Mouse (Mus musculus) large intestine, adult 2 months (tissue): ENCODE results near the gene Jam3. TPM values are rescaled to one million over a fixed set of nuclear protein-coding genes. Genes with fewer than 3 reads are reported as not detected.
"Not testable (repeated sequence)": the region's sequence is repeated elsewhere in the genome, so short reads cannot be mapped to it uniquely, and the experiment has no call there.

Source experiments
- DNase-seq: peaks from one replicate; pipeline ENCODE4 v3.0.0-alpha.2; 2012; ENCODE audit warnings: low read depth, low spot score
- WGBS: fragments of 180-500 bp; shearing (Covaris S2); methylation state at CpG from one replicate; pipeline ENCODE4 v1.1.7; 2018; 5-methylcytosine and 5-hydroxymethylcytosine counted together
- polyA plus RNA-seq: library from polyadenylated mRNA; depleted of rRNA; stranded (reverse); fragments of >200 nt; gene quantifications from 2 replicates; pipeline ENCODE4 v1.2.3, GENCODE M21; 2012

Gene Jam3
- polyA plus RNA-seq, 1 experiment = 7.8 TPM

DNA sequence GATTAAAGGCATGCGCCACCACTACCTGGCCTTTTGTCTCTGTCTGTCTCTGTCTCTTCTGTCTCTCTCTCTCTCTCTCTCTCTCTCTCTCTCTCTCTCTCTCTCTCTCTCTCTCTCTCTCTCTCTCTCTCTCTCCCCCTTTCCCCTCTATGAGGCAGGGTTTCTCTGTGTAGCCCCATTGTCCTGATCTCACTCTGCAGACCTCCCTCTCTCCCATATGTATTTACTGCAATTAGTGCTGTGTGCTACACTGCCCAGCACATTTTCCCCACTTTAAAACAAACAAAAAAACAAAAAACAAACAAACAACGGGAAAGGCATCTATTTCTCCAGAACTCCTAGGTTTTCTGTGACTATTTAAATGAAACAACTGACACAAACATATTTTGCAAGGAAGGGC is 18.4 kb upstream of the Jam3 start:
- WGBS = 80% methylated on average over 2 of the region's 2 CpGs
- no peak for DNase-seq

GRCm38 (mm10) chr9:27172839-27173238 is 17.6 kb upstream of the Jam3 start:
- DNase-seq = no peak
- 76% methylated on average over 6 of the region's 6 CpGs for WGBS

- 75% methylated on average over 3 of the region's 3 CpGs for WGBS
- DNase-seq = no peak
Measured at GRCm38 (mm10) chr9:27170726-27171125, 15.5 kb upstream of the Jam3 start.

- WGBS = 79% methylated on average over 1 of the region's 1 CpGs
- no peak for DNase-seq
Measured at GRCm38 (mm10) chr9:27166981-27167380, 11.8 kb upstream of the Jam3 start.

DNA sequence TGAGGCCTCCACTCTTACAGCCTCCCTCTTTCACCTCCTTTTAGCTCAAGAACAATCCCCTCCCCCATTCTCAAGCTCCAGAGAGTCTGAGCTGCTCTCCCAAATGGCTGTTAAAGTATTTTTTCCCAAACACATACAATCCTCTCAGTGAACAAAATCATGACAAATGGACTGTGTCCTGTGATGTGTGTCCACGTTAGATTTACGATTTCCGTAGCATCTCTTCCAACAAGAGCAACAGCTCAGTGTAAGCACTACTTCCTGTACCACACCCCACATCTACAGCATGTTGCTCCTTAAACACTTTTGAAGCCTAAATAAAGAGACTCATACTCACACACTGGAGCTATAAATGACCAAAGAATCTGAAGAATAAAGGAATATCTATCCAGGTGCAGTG is 10.4 kb upstream of the Jam3 start:
- DNase-seq = no peak
- WGBS = 56% methylated on average over 3 of the region's 3 CpGs

DNA sequence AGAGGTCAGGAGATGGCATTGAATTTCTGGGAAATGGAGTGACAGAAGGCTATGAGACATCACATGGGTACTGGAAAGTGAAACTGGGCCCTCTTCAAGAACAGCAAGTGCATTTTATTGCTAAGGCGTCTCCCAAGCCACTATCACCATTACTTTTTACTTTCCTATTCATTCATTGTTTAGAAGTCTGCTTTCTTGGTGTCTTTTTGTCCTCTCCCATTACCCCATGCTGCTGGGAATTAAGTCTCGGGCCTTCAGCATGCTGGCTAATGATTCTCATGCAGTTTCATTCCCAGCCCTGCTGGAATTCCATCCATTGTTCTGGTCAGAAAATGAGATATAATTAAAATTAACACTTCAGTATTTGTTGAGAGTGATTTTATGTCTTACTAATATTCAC is 9.7 kb upstream of the Jam3 start:
- no peak for DNase-seq
- WGBS = 47% methylated on average over 2 of the region's 2 CpGs

DNA sequence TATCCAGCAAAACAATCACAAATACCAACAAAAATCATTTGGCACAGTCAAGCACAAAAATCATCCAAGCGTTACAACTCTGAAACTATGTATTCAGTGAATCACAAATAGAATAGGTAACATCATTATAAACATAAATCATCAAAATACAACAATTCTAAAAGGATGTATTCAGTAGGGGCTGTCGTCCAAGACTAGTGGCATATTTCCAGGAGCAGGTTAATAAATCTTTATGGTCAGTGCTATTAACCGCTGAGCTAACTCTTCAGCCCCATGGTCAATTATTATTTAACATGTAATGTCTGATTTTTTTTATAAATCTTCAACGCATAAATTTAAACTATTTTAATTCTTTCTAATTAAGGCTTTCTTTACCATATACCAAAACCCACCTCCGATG is 8.4 kb upstream of the Jam3 start:
- not testable (repeated sequence) for DNase-seq
- WGBS = 57% methylated on average over 5 of the region's 5 CpGs

DNA sequence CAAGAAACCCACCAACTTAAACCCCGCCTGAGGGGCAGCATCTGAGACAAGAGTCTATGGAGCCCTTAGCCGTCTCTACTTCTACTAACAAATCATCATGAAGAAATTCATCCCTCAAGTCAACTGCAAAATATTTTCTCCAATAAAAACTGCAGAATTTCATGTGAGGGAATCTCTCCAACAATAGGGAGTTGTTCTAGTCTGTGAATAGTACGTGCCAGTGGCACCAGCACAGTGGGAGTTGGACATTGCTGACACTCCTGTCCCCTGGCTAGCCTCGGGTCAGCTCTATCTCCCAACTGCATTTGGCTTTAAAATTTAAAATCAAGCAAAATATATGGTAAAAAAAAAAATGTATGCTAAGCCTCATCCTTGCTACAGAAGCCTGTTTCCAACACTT is 1.4 kb downstream of the Jam3 start:
- WGBS = 86% methylated on average over 4 of the region's 4 CpGs
- no peak for DNase-seq

DNA sequence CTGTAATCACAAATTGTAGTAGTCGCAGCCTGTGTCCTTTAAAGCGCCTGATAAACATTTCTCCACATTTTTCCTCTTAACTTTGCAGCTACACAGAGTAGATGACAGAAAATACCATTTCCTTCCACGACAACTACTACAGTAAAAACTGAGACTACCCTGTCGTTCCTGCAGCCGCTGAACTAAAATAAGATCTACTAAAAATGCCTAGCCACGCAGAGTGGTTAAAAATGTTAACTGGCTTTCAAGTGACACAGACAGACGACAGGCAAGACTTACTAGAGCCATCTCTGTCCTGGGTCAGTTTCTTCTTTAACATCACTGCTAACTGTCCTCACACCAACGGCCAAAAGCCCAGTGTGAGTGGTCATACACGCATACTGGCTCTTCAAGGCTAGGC is 5.4 kb downstream of the Jam3 start:
- no peak for DNase-seq
- 58% methylated on average over 9 of the region's 9 CpGs for WGBS

DNA sequence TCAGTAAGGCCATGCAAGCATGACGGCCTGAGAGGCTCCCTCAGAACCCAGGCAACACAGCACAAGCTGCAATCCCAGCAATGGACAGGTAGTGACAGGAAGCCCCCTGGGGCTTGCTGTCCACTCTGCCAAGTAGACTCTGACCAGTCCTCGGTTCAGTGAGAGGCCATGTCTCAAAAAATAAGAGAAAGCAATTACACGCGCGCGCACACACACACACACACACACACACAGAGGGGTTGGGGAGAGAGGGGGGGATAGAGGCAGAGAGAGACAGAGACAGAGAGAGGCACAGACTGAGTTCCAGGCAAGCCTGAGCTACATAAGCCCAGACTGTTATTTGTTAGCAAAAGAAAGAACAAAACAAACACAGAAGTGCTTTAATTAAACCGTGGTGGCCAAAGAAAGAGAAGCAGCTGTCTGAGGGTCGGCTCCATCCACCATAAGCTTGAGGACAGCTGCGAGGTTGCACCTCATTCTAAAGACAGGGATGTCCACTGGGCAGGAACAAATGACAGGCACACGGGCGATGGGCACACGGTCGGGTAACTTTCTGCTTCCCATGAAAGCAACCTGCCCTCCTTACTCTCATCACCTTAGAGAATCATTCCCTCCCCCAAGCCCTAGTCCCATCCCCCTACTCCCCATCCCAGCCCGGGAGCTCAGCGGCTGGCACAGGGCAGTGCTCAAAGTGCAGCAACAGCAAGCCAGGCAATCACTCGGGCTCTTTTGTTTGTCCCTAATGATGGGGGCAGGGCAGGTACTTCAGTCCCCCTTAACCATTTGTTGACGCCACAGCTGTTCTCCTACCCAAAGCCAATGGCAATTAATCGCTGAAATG is 6.4 kb downstream of the Jam3 start:
- DNase-seq = no peak
- 37% methylated on average over 18 of the region's 18 CpGs for WGBS

- no peak for DNase-seq
- 86% methylated on average over 8 of the region's 8 CpGs for WGBS
Measured at GRCm38 (mm10) chr9:27147946-27148345, 7.3 kb downstream of the Jam3 start.

GRCm38 (mm10) chr9:27146826-27147225 is 8.4 kb downstream of the Jam3 start:
- no peak for DNase-seq
- WGBS = 77% methylated on average over 2 of the region's 2 CpGs

- 74% methylated on average over 5 of the region's 5 CpGs for WGBS
- DNase-seq = no peak
Measured at GRCm38 (mm10) chr9:27144996-27145395, 10.2 kb downstream of the Jam3 start.

DNA sequence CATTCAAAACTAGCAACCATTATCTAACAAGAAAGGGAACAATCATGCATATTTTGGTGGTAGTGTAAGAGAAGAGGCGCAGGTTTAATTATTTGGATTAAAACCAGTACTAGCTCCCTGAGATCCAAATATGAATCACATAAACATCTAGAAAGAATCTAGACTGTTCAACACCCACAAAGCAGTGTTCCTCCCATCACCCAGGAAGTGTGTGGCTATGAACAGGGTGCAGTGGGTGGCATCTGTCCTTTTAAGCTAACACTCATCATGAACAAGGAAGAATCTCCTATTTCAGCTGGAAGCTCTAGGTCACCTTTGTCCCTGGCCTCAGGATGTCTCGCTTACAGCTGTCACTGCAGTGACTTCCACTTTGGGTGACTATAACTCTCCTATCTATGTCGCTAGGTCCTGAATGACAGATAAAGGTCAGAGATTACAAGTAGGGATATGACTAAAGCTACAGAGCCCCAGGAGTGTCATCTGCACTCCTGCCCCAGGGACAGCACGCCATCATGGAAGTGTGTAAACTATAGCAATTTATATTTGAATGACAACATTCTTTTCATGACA is 10.9 kb downstream of the Jam3 start:
- 66% methylated on average over 4 of the region's 4 CpGs for WGBS
- no peak for DNase-seq

GRCm38 (mm10) chr9:27140432-27141065 is 14.7 kb downstream of the Jam3 start:
- DNase-seq = no peak
- 95% methylated on average over 10 of the region's 10 CpGs for WGBS

DNA sequence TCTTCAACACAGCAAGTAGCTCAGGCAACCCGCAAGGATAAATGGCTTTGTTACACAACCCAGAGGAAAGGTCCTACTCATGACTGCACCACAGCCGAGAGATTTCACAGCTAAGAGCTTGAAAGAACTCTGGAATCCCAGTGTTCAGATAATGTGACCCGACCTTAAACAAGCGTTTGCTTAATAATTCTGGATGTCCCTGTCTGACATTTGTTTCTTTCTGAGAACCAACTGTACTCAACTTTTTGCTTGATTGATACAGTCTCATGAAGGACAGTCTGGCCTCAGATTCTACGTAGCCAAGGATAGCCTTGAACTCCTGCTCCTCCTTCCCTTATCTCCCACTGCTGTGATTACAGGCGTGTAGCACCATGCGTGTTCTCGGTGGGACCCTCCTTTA is 18.6 kb downstream of the Jam3 start:
- no peak for DNase-seq
- WGBS = 62% methylated on average over 8 of the region's 8 CpGs

- no peak for DNase-seq
- 90% methylated on average over 7 of the region's 7 CpGs for WGBS
Measured at GRCm38 (mm10) chr9:27135372-27135771, 19.8 kb downstream of the Jam3 start.

DNA sequence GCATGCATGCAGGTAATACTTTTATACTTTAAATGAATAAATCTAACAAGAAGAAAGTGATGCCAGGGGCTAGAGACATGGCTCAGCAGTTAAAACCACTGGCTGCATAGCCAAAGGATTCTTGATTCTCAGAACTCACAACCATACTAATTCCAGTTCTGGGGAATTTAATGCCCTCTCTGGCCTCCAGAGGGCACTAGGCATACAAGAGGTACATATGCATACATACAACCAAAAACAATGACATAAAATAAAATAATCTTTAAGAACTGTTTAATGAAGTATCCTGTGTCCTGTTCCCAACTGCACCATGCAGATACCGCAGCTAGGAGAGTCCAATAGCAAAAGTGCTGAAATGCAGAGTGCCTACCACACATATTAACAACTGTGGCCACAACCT is 20.8 kb downstream of the Jam3 start:
- no peak for DNase-seq
- 63% methylated on average over 1 of the region's 1 CpGs for WGBS

GRCm38 (mm10) chr9:27128629-27129028 is 26.6 kb downstream of the Jam3 start:
- DNase-seq = no peak
- WGBS = 50% methylated on average over 4 of the region's 4 CpGs

DNA sequence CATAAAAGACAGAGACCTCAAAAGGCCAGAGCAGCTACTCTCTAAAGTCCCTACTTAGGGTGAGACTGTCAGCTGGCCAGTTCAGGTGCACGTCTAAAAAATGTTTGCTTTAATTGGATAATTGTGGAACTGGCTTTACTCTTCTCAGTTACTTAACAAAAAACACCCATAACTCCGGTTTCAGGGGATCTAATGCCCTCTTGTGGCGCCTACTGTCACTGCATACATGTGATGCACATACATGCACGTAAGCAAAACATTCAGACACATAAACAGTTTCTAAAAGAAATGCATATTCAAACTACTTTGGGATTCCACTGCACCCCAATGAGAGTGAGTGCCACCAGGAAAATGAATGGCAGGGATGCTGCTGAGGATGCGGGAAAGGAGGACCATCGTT is 28.7 kb downstream of the Jam3 start:
- WGBS = 83% methylated on average over 6 of the region's 6 CpGs
- no peak for DNase-seq

DNA sequence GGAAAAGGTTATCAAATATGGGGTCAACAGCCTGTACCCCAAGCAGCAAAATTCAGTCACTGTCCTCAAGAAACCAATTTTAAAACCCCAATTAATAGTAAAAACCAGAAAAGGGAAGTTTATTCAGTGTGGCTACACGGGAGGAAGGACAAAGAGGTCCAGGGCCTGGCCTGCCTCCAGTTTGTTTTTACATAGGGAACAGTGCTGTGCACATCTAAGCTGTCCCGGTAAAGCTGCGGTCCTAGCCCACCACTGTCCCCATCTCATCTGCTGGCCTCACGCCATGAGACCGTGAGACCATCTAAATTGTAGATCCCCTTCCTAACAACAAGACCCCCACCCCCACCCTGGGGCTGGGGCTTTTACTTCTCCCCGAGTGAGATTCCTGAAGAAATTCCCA is 29.8 kb downstream of the Jam3 start:
- WGBS = 61% methylated on average over 6 of the region's 6 CpGs
- no peak for DNase-seq
